Mouse (Mus musculus) MEL (cell line): ENCODE data around the gene Rcbtb2.

Experiments used
- CHD2 ChIP-seq: IDR thresholded peaks from 2 replicates; pipeline ENCODE4 v1.6.1; 2011; ENCODE audit warnings: low read length, improper control_type of control experiment
- CTCF ChIP-seq, 3 experiments: IDR thresholded peaks in 2 of 3; conservative IDR thresholded peaks in 1 of 3; 2 replicates each; pipeline ENCODE4 v1.5.1; 2011 to 2012; ENCODE audit warnings: low read length in 3 of 3, low read depth in 2 of 3, mild to moderate bottlenecking in 2 of 3, improper control_type of control experiment in 1 of 3, inconsistent platforms in 1 of 3, mixed read lengths in 1 of 3, moderate library complexity in 1 of 3; ENCODE audit not compliant: control insufficient read depth in 1 of 3, insufficient read depth in 1 of 3, poor library complexity in 1 of 3, severe bottlenecking in 1 of 3
- EP300 ChIP-seq, 2 experiments: IDR thresholded peaks; 2 replicates each; pipeline ENCODE4 v1.6.1; 2011; ENCODE audit warnings: improper control_type of control experiment in 2 of 2, low read length in 2 of 2, low read depth in 1 of 2, mild to moderate bottlenecking in 1 of 2
- GATA1 ChIP-seq: IDR thresholded peaks from 2 replicates; pipeline ENCODE4 v1.6.1; 2011; ENCODE audit warnings: low read depth, low read length, improper control_type of control experiment
- MAFK ChIP-seq: IDR thresholded peaks from 2 replicates; pipeline ENCODE4 v1.6.1; 2011; ENCODE audit warnings: low read depth, mild to moderate bottlenecking, low read length, improper control_type of control experiment, borderline replicate concordance
- POLR2A ChIP-seq, 2 experiments: IDR thresholded peaks; 2 replicates each; pipeline ENCODE4 v1.6.1; 2011 to 2012; ENCODE audit warnings: low read length in 2 of 2, mild to moderate bottlenecking in 2 of 2, control low read depth in 1 of 2, improper control_type of control experiment in 1 of 2, low read depth in 1 of 2, moderate library complexity in 1 of 2; ENCODE audit not compliant: control insufficient read depth in 1 of 2, insufficient read depth in 1 of 2, poor library complexity in 1 of 2

DNA sequence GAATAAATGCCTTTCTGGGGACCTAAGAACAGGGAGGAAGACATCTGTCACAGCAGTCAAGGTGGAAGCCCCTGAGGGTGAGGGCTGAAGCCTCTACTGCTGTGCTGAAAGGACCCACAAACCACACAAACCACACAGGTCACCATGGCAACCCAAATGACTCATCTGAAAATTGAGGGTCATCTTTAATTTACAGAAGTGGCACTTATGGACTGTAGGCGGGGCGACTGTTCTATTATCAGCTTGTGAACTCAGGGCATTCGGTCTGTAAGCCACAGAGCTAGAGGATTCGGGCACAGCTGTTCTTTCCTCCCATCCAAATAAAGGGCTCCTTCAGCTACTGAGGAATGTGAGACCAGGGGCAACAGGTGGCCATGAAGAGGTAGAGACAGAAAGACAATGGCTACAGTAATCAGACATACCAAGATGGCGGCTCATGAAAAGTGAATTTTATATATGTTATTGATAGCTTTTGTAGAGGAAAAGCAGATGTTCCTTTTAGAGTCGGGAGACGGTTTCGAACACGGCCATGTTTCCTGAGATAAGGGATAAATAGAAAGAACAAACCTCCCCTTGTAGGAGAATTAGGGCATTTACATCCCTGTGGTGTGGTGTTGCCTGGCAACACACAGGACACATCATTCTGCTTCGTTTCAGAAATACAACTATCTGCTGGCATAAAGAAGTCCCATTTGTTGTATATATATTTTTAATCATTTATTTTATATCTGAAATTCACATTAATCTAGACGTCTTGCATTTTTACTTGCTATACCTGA, 17.2 kb upstream of the Rcbtb2 start:
- no peak for TF ChIP-seq CHD2
- no peak for TF ChIP-seq POLR2A (IDR thresholded peaks at IDR 0.05; ENCODE audit: control insufficient read depth in 1 of 2, insufficient read depth in 1 of 2, low read depth in 1 of 2, low read length in 2 of 2, poor library complexity in 1 of 2)
- TF ChIP-seq GATA1 = no peak
- no peak for TF ChIP-seq CTCF (IDR thresholded peaks at IDR 0.05 in 2 of 3, conservative IDR thresholded peaks at IDR 0.05 in 1 of 3; ENCODE audit: control insufficient read depth in 1 of 3, insufficient read depth in 1 of 3, low read depth in 2 of 3, low read length in 3 of 3, poor library complexity in 1 of 3, severe bottlenecking in 1 of 3)
- no peak for TF ChIP-seq MAFK
- peak in 1 of 2 experiments; percentile 9; a peak in 1 of 4 replicates for TF ChIP-seq EP300 (IDR thresholded peaks at IDR 0.05; ENCODE audit: low read depth in 1 of 2, low read length in 2 of 2)
